Mouse (Mus musculus): Measurements from ENCODE around the gene Kat2b. TPM values are rescaled to one million over a fixed set of nuclear protein-coding genes. Genes with fewer than 3 reads are reported as not detected.
"Not testable (repeated sequence)": the region's sequence is repeated elsewhere in the genome, so short reads cannot be mapped to it uniquely, and the experiment has no call there.

The Kat2b gene
- total RNA-seq (2021) = 10 to 100 TPM; 61.9 to 63.8 TPM
- long read RNA-seq, experiment 1, full-length matches to known transcripts = 11 of 17 reads
- long read RNA-seq, experiment 1, partial matches to known transcripts = 3 of 17 reads
- long read RNA-seq, experiment 1, other reads (novel, unspliced or antisense) = 3 of 17 reads
- long read RNA-seq, experiment 2, full-length matches to known transcripts = 9 of 19 reads
- long read RNA-seq, experiment 2, partial matches to known transcripts = 8 of 19 reads
- long read RNA-seq, experiment 2, other reads (novel, unspliced or antisense) = 2 of 19 reads

DNA sequence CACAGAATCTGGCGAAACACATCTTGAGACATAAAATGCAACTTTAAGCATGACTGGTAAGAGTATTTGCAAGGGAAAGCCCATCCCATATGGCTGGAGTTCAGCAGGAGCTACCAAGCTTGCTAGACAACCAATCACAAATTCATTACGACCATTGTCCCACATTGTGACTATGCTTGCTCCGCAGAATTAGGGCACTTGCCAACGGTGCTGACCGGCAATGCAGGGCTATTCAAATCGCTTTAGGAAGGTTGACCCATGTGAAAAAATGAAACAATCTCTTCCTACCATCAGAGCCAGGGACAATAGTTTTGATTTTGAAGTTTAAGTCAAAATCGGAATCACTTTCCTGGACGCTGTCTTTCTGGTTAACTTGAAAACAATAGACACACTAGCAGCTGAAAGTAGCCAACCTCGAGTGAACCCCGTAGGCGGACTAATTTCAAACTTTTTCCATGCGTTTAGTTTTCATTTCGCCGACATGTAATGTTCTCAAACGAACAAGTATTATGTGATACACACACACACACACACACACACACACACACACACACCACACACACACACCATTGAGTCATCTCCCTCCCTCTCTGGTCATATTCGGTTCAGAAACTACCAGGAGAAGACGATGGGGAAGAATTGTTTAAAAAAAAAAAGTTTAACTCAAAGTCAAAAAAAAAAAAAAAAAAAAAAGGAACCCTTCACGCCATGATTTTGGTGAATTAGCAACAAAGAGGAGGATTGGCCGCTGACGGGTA is at the start of gene Kat2b:
Gene Kat2b, plus strand, starts transcription at position 701 of the 758 bp plus-strand sequence.
- peak; percentile 52 for DNase-seq (ENCODE audit: low spot score)

DNA sequence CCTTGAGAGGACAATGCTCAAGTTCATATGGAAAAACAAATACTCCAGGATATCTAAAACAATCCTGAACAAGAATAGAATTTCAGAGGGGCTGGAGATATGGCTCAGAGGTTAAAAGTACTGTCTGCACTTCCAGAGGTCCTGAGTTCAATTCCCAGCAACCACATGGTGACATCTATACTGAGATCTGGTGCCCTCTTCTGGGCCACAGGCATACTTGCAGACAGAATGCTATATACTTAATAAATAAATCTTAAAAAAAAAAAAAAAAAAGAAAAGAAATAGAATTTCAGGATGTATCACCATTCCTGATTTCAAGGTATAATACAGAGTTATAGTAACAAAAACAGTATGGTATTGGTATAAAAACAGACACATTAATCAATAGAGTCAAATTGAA is 47.3 kb upstream of the Kat2b start:
- DNase-seq (ENCODE audit: low spot score) = no peak

GRCm38 (mm10) chr17:53520509-53520908 is 46.2 kb upstream of the Kat2b start:
- no peak for DNase-seq (ENCODE audit: low spot score)

DNA sequence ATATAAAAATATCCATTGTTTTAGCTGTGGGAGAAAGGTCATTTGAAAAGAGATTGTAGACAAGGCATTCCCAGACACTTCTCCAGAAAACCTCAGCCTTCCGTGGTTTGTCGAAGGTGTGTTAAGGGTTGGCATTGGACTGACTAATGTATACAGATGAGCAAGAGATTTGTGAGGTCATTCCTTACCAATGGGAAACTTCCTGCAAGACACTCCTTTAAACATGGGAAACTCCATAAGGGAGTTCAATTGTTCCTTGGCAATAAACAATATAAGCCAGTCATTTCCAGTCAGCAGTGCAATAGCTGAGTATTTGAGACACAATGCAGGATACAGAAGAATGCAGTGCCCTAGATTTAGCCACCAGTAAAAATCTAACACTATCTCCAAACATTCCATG is 38.6 kb upstream of the Kat2b start:
- no peak for DNase-seq (ENCODE audit: low spot score)

DNA sequence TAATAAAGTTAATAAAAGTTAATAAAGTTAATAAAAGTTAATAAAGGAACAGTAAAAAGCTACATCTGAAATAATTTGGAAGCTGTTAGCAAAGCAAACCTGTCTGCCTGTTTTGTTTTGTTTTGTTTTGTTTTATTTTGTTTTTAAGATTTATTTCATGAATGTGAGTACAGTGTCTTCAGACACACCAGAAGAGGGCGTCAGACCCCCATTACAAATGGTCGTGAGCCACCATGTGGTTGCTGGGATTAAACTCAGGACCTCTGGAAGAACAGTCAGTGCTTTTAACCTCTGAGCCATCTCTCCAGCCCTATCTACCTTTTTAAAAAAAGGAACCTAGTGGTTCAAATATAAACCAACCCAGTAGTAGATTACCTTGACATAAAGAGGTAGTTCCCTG is 35.5 kb upstream of the Kat2b start:
- peak; percentile 5 for DNase-seq (ENCODE audit: low spot score)

DNA sequence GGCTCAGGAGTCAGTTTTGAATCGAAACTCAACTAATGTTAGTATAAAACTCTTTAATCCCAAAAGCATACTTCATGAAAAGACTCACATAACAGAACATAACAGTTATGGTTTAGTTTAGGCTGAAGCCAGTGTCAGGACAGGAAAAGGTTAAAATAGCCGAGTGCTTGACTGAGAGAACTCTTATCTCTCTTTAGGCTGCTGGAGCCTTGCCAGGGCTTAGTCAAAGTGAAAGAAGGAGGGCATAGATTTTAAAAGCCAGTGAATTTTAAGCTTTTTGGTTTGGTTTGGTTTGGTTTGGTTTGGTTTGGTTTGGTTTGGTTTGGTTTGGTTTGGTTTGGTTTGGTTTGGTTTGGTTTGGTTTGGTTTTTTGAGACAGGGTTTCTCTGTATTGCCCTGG is 34.2 kb upstream of the Kat2b start:
- no peak for DNase-seq (ENCODE audit: low spot score)

DNA sequence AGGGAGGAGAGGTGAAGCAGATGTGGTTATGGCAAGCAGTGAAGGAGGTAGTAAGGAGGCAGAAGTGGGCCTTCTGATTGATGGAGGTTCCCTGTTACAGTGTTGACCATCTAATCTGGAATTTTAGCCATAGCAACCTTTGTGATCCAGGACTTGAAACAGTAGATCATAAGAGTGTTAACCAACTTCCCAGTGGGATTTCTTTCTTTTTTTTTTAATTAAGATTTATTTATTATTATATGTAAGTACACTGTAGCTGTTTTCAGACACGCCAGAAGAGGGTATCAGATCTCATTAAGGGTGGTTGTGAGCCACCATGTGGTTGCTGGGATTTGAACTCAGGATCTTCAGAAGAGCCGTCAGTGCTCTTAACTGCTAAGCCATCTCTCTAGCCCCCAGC is 27.3 kb upstream of the Kat2b start, which contains the start of gene Pp2d1:
Gene Pp2d1, minus strand, starts transcription at position 101 of the 400 bp plus-strand sequence.
- DNase-seq (ENCODE audit: low spot score) = not testable (repeated sequence)

DNA sequence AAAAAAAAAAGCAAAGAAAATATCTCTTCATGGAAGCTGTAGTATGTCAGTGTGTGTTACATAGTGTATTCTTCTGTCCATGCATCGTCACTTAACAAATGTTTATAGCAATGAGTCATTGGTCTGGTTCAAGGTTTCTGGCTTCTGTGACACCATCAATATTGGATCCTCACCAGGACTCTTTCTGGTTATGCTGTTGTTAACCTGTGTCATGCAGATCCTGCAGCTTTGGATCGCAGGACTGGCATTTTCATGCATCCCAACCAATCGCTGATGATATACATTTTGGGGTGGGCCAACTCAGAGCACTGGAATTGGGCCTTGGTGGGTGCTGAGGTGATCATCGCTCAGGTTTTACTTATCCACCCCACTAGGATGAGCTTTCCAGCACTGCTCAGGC is 24.1 kb upstream of the Kat2b start:
- no peak for DNase-seq (ENCODE audit: low spot score)

- DNase-seq (ENCODE audit: low spot score) = peak; percentile 16
Measured at GRCm38 (mm10) chr17:53543591-53544324, 22.9 kb upstream of the Kat2b start.

DNA sequence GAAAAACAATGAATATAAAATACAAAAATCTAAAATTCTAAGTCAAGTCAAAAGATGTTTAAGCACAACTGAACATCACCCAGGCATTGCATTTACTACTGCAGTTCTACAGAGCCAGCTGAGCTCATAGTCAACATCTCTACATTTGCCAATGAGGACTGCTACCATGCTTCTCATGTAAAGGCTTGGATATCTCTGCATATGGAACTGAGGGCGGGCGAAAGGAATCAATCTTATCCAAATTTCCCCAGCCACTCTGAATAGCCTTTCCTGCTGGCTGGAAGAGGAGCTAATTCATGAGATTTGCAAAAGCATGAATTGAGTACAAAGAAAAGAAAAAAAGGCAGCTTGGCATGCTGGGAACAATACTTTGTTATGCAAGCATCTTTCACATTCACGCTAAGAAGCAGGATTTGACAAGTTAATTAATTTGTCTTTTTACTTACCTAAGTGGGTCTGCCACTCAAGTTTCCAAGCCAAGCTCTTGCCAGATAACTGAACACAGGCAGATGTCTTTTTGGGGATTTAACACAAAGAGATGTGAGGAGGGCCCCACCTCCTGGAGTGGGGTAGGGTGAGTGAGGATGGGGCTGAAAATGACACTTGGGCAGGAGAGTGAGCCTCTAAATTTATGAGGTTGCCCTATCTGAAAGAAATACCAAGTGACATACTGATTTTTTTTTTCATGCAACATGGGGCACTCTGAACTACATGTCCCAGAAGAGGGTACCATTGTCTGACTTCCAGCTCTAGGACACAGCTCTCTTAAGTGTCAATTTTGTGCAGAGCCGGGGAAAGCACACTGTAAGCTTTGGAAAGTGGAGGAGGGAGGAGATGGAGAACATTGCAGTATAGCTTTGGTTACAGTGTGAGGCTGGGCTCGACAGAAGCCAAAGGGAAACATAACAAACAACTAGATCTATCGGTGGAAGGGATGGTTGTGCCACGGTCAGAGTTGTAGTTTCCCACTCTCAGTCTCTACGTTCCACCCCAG is 15.1 kb upstream of the Kat2b start:
- no peak for DNase-seq (ENCODE audit: low spot score)

- DNase-seq (ENCODE audit: low spot score) = no peak
Measured at GRCm38 (mm10) chr17:53554088-53554487, 12.6 kb upstream of the Kat2b start.

GRCm38 (mm10) chr17:53554813-53555212 is 11.8 kb upstream of the Kat2b start:
- no peak for DNase-seq (ENCODE audit: low spot score)

GRCm38 (mm10) chr17:53557443-53557842 is 9.2 kb upstream of the Kat2b start:
- no peak for DNase-seq (ENCODE audit: low spot score)

DNA sequence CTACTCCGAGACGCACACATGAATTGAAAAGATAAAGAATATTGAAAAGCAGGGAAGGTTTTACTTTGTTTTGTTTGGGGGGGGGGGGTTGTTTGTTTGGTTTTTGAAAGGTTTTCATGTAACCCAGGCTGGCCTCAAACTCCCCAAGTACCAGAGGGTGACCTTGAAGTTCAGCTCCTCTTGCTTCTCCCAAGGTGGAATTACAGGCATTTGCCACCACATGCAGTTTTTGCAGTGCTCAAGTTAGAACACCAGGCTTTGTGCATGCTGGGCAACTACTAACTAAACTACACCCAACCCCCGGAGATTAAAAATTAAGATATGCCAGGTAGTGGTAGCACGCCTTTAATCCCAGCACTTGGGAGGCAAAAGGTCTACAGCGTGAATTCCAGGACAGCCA is 7.0 kb upstream of the Kat2b start:
- DNase-seq (ENCODE audit: low spot score) = no peak

- DNase-seq (ENCODE audit: low spot score) = no peak
Measured at GRCm38 (mm10) chr17:53561458-53562029, 5.1 kb upstream of the Kat2b start.

- no peak for DNase-seq (ENCODE audit: low spot score)
Measured at GRCm38 (mm10) chr17:53564837-53565236, 1.8 kb upstream of the Kat2b start.

DNA sequence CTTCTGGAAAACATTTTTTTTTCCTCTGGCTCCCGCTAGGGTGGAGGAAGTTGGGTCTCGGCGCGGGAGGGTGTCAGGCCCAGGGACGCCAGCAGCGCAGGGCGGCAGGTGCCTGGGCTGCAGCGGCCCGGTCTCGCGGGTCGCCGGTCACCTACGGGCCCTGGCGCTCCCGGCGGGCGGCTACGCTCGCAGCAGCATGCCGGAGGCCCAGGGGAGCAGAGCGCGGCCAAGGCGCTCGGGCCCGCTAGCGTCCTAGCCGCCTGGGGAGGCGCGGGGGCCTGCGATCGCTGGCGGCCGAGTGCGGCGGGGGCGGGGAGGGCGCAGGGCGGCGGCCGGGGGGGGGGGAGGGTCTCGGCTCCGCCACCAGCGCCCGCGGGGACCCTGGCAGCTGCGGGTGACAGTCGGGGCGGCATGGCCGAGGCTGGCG is 271 bp downstream of the Kat2b start:
- peak; percentile 70 for DNase-seq (ENCODE audit: low spot score)

DNA sequence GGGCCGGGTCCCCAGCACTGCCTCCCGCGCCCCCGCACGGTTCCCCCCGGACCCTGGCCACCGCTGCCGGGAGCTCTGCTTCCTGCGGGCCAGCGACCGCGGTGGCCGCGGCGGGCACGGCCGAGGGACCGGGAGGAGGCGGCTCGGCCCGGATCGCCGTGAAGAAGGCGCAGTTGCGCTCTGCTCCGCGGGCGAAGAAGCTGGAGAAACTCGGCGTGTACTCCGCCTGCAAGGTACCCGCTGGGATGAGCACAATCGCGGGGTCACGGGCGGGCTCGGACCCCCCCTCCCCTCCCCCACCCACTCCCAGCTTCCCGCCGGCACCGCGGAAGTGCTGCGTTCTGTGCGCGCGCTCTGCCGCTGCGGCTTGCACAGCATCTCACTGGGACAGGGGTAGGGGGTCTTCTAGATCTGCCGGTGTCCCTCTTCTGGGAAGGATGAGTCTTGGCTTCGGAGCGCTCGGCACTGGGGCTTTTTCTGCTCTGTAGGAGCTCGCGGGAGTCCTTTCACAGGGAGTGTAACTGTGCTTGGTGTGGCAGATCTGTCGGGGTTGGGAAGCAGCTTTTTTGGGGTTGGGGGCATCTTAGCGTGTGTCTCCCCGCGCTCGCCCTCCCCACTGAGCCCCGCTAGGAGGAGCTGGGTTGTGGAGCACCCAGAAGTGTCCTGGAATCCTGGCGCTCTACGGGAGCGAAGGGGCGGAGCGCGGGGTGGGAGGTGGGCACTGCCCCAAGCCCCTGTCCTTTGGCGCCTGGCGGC is 863 bp downstream of the Kat2b start:
- no peak for DNase-seq (ENCODE audit: low spot score)

DNA sequence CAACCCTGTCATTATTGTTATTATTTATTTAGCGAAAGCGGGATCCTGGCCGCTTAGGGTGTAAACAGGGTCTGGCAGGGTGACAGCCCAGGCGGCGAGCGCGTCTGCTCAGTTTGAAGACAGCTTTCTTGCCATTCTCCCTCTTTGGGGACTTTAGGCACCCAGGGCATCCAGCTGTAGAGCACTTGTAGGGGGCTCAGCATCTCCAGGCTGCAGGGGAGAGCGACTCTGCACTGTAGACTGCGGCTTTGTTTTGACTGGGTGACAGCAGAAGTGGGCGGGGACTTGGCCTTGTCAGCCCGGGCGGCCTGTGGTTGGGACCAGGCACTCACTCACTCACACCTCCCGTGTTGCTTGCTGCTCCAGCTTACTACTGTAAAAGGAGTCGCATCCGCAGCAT is 1.5 kb downstream of the Kat2b start:
- peak; percentile 82 for DNase-seq (ENCODE audit: low spot score)

Data from gastrocnemius, adult 18-20 months (tissue).